Mouse (Mus musculus) liver, embryonic 14.5 days (tissue): ENCODE measurements around the gene Ccdc137. TPM values are rescaled to one million over a fixed set of nuclear protein-coding genes. Genes with fewer than 3 reads are reported as not detected.

Source experiments
- ATAC-seq: fragments of 200-750 bp; cut with Nextera tagmentation; 2 replicates; pipeline ENCODE4 v1.8.0; 2017; ENCODE audit warnings: moderate number of reproducible peaks, mild to moderate bottlenecking, moderate library complexity; ENCODE audit not compliant: insufficient read depth
- DNase-seq, 3 experiments: peaks; one replicate each; pipeline ENCODE4 v3.0.0-alpha.2; 2012 to 2013; ENCODE audit warnings: low read depth in 3 of 3, low spot score in 3 of 3
- H3K27ac ChIP-seq: fragments of 300-500 bp; sonication (generic); 2 replicates; pipeline ENCODE4 v1.5.1; 2014; ENCODE audit warnings: moderate library complexity, mild to moderate bottlenecking, control low read depth, inconsistent platforms
- H3K27me3 ChIP-seq: fragments of 300-500 bp; sonication (generic); 2 replicates; pipeline ENCODE4 v1.6.1; 2014; ENCODE audit warnings: mild to moderate bottlenecking, low read length, moderate library complexity; ENCODE audit not compliant: control insufficient read depth, insufficient read depth
- H3K36me3 ChIP-seq: fragments of 300-500 bp; sonication (generic); replicated peaks from 2 replicates; pipeline ENCODE4 v1.6.1; 2014; ENCODE audit warnings: low read depth; ENCODE audit not compliant: control insufficient read depth, insufficient read depth
- H3K4me1 ChIP-seq, 2 experiments: fragments of 200-500 bp in 1 of 2; fragments of 300-500 bp in 1 of 2; sonication (generic) in 1 of 2; replicated peaks; 2 replicates each; pipeline ENCODE4 v1.6.1; 2012 to 2014; ENCODE audit warnings: antibody characterized with exemption in 1 of 2, inconsistent platforms in 1 of 2, low read length in 1 of 2; ENCODE audit not compliant: control insufficient read depth in 2 of 2, insufficient read depth in 2 of 2
- H3K4me2 ChIP-seq: fragments of 300-500 bp; sonication (generic); 2 replicates; pipeline ENCODE4 v1.6.1; 2014; ENCODE audit warnings: low read depth, mild to moderate bottlenecking, control low read depth, moderate library complexity
- H3K4me3 ChIP-seq, 2 experiments: fragments of 200-500 bp in 1 of 2; fragments of 300-500 bp in 1 of 2; sonication (generic) in 1 of 2; 2 replicates each; pipeline ENCODE4 v1.5.1; 2012 to 2014; ENCODE audit warnings: low read depth in 2 of 2, low read length in 2 of 2, mild to moderate bottlenecking in 2 of 2, control low read depth in 1 of 2, inconsistent platforms in 1 of 2, moderate library complexity in 1 of 2; ENCODE audit not compliant: insufficient read depth in 1 of 2
- H3K9ac ChIP-seq: fragments of 300-500 bp; sonication (generic); replicated peaks from 2 replicates; pipeline ENCODE4 v1.6.1; 2014; ENCODE audit warnings: mild to moderate bottlenecking, control low read depth, moderate library complexity
- H3K9me3 ChIP-seq: fragments of 300-500 bp; sonication (generic); 2 replicates; pipeline ENCODE4 v1.6.1; 2016; ENCODE audit warnings: low read length, mixed read lengths; ENCODE audit not compliant: control insufficient read depth
- CTCF ChIP-seq: IDR thresholded peaks from 2 replicates; pipeline ENCODE4 v1.5.1; 2016; ENCODE audit warnings: antibody characterized with exemption, low read depth, control low read depth
- EP300 ChIP-seq: IDR thresholded peaks from 2 replicates; pipeline ENCODE4 v1.6.1; 2016; ENCODE audit warnings: antibody characterized with exemption, low read depth
- WGBS: fragments of 180-500 bp; shearing (Covaris S2); extraction: QIAGEN DNeasy Blood & Tissue Kit; methylation state at CpG from one replicate; pipeline ENCODE4 v1.1.7; 2014; ENCODE audit not compliant: insufficient replicate concordance; 5-methylcytosine and 5-hydroxymethylcytosine counted together
- polyA plus RNA-seq, 2 experiments: library from polyadenylated mRNA; depleted of rRNA in 1 of 2; stranded (reverse) in 1 of 2; unstranded in 1 of 2; fragments of >200 nt; fragmentation: Nextera tagmentation in 1 of 2; extraction: Ambion mirVana in 1 of 2; gene quantifications; 2 replicates each; pipeline versions ENCODE4 v1.2.1 to v1.2.3; 2012 to 2014

Gene Ccdc137
- polyA plus RNA-seq, 2 experiments = 11.1 to 15.9 TPM

DNA sequence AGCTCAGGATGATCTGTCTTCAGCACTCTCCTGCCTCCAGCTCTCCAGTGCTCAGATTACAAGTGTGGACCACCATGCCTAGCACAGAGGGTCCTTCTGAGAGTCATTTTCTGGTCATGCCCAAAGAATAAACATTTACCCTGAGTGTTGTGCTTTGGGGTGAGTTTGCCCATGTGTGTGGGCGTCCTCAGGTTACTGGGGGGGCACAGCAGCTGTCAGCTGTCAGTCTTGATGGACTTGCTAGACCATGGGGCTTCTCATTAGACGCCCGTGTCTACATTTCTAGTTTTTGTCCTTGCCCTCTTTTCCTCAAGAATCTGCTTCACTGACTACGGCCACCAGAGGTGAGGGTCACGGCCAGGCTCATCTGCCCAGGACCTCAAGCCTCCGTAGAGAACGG is 10.7 kb upstream of the Ccdc137 start:
- TF ChIP-seq CTCF (no peak), EP300 (no peak)
- Histone ChIP-seq H3K4me1 (no peaks in the 10 kb centered on the region), H3K9ac (no peak overlapping the region), H3K27ac (no peak overlapping the region), H3K9me3 (no peaks in the 10 kb centered on the region), H3K4me3 (no peak overlapping the region), H3K36me3 (no peaks in the 10 kb centered on the region), H3K4me2 (no peak overlapping the region), H3K27me3 (no peaks in the 10 kb centered on the region)
- WGBS = 71% methylated on average over 7 of the region's 7 CpGs
- ATAC-seq = no peak
- DNase-seq = no peak

DNA sequence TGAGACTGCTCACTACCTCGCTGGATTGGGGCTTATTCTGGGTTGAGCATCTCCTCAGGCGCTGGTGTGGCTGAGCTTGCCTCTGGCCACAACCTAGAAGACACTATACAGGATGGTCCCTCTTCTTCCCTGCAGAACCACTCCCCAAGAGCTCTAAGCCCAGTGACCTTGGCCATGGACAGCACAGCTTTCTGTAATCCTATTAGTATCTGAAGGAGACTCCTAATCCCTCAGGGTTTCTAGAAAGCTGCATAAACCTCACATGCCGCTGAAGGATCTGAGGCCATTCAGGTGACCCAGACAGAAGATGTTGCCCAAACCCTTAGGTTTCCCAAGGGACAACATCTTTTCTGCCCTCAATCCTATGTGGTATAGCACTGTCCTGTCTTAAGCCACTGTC is 5.7 kb upstream of the Ccdc137 start:
- Histone ChIP-seq H3K4me3 (no peak overlapping the region), H3K27me3 (no peaks in the 10 kb centered on the region), H3K9me3 (no peaks in the 10 kb centered on the region), H3K36me3 (no peaks in the 10 kb centered on the region), H3K27ac (no peak overlapping the region), H3K9ac (no peak overlapping the region), H3K4me1 (peaks cover 19 to 24% of the 10 kb centered on the region in 2 experiments), H3K4me2 (no peak overlapping the region)
- WGBS = 69% methylated on average over 3 of the region's 3 CpGs
- no peak for TF ChIP-seq EP300
- no peak for TF ChIP-seq CTCF
- no peak for DNase-seq
- no peak for ATAC-seq

DNA sequence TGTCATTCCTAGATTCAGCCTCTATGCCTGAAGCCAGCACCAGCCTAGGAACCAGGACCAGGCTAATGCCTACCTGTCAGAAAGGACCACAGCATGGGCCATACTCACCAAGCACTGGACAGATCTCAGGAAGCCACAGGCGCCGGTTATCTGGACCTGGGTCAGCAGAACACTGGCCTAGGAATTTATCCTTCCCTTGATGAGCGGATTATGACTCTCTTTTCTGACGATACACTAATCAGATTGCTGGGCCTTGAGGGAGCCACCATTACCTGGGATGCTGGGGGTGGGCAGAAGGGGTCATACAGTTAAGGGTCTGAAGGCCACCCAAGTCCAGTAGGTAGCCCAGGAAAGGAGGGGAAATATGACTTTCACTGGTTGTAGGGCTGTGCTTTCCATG is 4.6 kb upstream of the Ccdc137 start, which contains the start of gene Pde6g:
Gene Pde6g (minus strand): TSS at position 195 of the 400 bp plus-strand sequence.
- Histone ChIP-seq H3K4me2 (no peak within 1 kb of the TSS), H3K4me3 (no peak within 1 kb of the TSS), H3K9ac (no peak within 1 kb of the TSS), H3K4me1 (peaks cover 19 to 27% of the 10 kb centered on the region in 2 experiments), H3K9me3 (no peaks in the 10 kb centered on the region), H3K27me3 (no peaks in the 10 kb centered on the region), H3K36me3 (no peaks in the 10 kb centered on the region), H3K27ac (no peak within 1 kb of the TSS)
- DNase-seq (no peak), ATAC-seq (no peak)
- WGBS = 73% methylated on average over 4 of the region's 4 CpGs
- TF ChIP-seq EP300 (no peak), CTCF (no peak)

DNA sequence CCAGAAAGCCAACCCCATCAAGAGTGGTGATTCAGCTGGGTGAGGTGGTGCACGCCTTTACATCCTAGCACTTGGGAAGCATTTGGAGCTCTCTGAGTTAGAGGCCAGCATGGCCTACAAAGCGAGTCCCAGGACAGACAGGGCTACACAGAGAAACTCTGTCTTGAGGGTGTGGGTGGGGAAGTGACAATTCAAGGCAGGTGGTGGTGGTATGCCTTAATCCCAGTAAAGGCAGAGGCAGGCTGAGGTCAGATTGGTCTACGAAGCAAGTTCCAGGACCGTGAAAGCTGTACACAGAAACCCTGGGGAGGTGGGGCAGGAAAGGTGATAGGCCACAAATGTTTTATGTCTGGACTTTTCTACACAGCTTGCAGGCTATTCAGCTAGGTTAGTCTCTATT is 3.0 kb upstream of the Ccdc137 start:
- peak overlapping the region; percentile 56 for H3K27ac ChIP-seq
- no peaks in the 10 kb centered on the region for H3K9me3 ChIP-seq
- H3K4me2 ChIP-seq = peak overlapping the region; percentile 44; the same call in 1 of the 2 replicates

DNA sequence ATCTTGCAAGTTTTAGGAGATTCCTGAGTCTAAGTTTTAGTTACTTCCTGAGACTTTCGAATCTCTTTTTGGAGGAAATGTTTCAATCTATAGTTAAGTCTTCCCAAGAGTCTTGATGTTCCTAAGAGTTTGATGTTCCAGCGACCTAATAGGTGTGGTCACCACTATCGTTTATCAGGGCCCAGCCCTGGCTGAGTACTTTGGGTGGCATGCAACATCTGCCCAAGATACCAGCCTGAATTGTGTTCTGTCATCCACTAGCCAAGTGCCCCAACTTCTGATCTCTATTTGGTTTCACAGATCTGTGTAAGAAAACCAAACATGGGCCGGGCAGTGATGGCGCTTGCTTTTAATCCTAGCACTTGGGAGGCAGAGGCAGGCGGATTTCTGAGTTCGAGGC is 2.5 kb upstream of the Ccdc137 start:
- Histone ChIP-seq H3K4me1 (peaks cover 22 to 29% of the 10 kb centered on the region in 2 experiments), H3K27me3 (no peaks in the 10 kb centered on the region), H3K4me2 (peak overlapping the region; percentile 44), H3K4me3 (no peak overlapping the region), H3K9ac (no peak overlapping the region; the same call in 1 of the 2 replicates), H3K27ac (peak overlapping the region; percentile 56), H3K36me3 (peaks cover 6% of the 10 kb centered on the region; the same call in 1 of the 2 replicates), H3K9me3 (no peaks in the 10 kb centered on the region)
- peak in 2 of 3 experiments; percentile 50 to 54 for DNase-seq
- peak; percentile 44; the same call in 1 of the 2 replicates for ATAC-seq
- TF ChIP-seq EP300 (peak; percentile 37; the same call in 1 of the 2 replicates), CTCF (no peak)
- WGBS = 67% methylated on average over 7 of the region's 7 CpGs

More for the DNA sequence above, 3.0 kb upstream of the Ccdc137 start:
- Histone ChIP-seq H3K4me3 (no peak overlapping the region), H3K9ac (peak overlapping the region; percentile 13; the same call in 1 of the 2 replicates), H3K4me1 (peaks cover 22 to 29% of the 10 kb centered on the region in 2 experiments), H3K36me3 (peaks cover 4% of the 10 kb centered on the region; the same call in 1 of the 2 replicates), H3K27me3 (no peaks in the 10 kb centered on the region)
- TF ChIP-seq EP300 (no peak), CTCF (no peak)
- ATAC-seq (no peak), DNase-seq (no peak)
- WGBS = 86% methylated on average over 4 of the region's 4 CpGs
